Mouse (Mus musculus) naive thymus-derived CD4-positive, alpha-beta T cell, adult 2 months (primary cell): ENCODE measurements around the gene Rap1gap.

Experiments used
- DNase-seq: peaks from one replicate; pipeline ENCODE4 v3.0.0-alpha.2; 2011; ENCODE audit warnings: low read depth

Gene Rap1gap

DNA sequence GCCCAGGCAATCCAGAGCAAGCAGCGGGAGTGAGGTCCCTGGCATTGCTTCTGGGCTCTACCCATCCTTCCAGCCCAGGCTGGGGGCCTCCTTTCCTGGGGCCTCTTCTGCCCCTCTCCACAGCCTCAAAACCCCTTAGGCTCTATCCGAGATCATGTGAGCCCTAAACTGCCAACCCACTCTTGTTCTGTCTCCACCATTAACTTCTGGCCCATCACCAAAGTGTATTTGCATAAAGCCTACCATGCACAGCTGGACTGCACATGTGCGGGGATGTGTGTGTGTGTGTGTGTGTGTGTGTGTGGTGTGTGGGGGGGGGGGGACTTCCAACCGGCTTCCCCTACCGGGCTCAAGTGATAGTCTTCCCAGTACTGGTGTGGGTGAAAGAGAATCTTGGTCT is 109.5 kb downstream of the Rap1gap start:
- DNase-seq: no peak

DNA sequence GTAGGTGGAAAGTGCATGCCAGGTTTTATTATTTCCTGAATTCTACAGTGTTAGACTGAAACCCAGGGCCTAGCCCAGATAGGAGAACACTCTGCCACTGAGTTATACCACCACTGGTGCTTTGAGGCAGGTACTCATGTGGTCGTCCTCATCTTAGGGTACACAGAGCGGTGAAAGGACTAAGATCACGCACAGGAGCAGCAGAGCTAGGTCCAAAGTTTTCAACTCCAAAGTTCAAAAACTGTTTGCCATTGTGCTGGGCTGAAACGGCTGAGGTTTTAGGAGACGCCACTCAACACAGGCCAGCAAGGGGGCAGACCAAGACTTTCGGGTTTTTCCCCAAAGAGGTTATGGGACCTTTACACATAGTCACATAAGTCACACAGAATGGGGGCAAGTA is 110.0 kb downstream of the Rap1gap start:
- DNase-seq: no peak

DNA sequence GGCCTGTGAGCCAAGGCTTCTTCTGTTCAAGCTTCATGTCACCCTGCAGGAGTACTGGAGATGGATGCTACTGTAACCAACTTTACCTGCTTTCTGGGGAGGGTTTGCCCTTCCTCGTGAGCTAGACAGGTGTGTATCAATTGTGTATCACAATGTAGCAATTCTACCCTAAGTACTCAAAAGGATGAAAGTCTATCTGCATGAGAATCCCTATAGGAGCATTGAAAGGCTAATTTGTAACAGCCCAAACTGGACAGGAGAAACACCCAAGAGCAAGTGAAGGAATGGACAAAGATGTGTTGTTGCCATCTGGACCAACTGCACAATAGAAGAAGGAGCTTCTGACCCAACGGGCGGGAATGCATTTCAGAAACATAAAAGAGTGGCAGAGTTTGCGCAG is 113.3 kb downstream of the Rap1gap start:
- no peak for DNase-seq

DNA sequence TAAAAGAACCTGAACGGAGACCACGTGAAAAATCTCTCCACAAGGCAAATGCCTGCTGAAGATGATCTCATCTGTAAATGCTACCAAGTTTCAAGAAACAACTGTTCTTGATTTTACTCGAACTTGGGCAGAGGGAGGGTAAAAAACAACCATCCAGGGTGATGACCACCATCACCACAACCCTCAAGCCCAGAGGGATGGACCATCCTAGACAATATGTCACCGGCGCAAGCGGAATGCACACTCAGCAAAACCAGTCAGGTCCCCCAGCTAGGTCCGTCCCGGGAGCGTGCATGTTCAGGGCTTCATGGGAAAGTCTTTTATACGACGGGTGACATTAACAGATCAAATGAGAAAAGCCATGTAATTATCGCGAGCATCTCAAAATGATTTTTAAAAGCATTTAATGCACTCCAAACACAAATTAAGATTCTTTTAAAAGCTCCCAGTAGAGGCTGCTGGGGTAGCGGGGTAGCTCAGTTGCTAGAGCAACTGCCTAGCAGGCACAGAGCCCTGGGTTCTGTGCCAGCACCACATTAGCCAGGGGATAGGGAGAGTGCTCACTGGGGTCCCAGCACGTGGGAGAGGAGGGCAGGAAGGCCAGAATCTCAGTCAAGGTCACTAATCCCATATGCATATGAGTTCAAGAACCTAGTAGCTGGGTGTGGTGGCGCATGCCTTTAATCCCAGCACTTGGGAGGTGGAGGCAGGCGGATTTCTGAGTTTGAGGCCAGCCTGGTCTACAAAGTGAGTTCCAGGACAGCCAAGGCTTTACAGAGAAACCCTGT is 114.1 kb downstream of the Rap1gap start:
- no peak for DNase-seq
